Mouse (Mus musculus) inflammation-experienced regulatory T-cells, adult 6 months (primary cell): Measurements from ENCODE around the gene Defb42. TPM values are rescaled to one million over a fixed set of nuclear protein-coding genes. Genes with fewer than 3 reads are reported as not detected.

ENCODE experiments used
- ATAC-seq: one replicate; pipeline ENCODE4 v1.8.0; 2017
- polyA plus RNA-seq, 3 experiments: library from polyadenylated mRNA; unstranded; fragments of 100-300 nt; shearing (Covaris generic); gene quantifications; one replicate each; pipeline ENCODE4 v1.2.1; 2017

Defb42 gene
- under 1 TPM in 1 of 3 experiments, not detected in 2; 0.46 TPM for polyA plus RNA-seq

DNA sequence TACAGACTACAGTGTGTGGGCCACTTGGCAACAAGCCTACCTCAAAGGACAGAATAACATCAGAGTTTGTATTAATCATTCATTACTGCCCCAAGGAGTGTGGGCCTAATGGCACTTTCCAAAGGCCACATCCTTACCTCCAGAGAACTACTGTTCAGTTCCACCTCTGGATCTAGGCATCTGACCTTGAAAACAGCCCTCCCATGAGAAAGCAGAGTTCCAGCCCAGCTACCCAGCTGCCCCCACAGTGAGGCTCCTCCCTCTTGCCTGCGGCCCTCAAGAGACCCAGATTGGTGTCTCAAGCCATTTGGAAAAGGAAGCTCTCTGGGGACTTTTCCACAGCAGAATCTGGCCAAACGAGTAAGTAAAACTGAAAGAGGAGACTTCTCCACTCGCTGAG lies at the start of gene Defb42:
TSS of gene Defb42 (plus strand) at position 301 of the 400 bp plus-strand sequence.
- no peak for ATAC-seq

DNA sequence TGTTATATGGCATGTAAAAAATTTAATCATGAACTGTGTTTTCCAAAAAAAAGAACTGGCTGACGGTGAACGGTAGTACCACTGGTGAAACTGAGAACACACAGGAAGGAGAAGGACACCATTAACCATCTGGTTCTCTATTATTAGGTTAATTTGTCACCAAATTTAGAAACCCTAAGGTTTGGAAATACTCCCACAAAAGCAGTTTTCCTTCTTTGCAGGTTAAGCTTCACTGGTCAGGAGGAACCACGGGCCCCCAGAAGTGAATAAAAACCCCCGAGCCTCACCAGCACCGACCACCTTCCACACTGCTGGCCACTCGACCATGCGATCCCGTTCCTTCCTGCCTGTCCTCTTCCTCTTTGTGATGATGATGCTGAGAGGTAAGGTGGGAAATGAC lies 49.0 kb upstream of the Defb42 start, which contains the start of gene Defb47:
TSS of gene Defb47 (plus strand) at position 301 of the 400 bp plus-strand sequence.
- no peak for ATAC-seq

DNA sequence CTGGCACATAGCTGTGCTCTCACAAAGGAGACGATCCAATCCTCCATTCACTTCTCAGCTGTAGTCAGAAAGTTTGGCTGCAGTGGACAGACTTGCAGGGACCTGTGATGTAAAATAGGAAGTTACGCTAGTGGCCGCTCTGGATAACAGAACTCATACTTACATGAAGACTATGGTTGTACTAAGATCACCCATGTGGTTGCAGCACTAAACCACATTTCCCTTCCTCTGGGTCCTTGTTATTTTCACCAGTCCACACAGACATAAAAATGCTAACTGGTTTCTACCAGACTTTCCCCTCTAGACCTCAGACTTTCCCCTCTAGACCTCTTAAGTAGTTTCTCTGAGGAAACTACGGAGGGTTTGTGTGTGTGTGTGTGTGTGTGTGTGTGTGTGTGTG lies 47.8 kb upstream of the Defb42 start:
- ATAC-seq, result no peak

DNA sequence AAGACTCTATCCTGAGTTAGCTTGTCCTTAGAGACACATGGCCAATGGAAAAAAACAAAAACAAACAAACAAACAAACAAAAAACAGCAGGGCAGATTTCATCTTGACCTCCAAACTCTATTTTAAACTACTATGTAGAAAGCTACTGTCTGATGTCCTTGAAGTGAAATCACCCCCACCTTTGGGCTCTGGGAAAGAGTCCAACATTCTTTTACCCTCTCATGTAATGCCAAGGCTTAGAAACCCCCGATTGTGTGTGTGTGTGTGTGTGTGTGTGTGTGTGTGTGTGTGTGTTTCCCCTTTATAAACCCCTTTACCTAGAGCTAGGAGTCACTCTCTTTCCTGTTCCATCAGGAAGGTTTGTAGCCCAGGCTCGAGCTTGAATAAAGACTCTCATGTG lies 44.2 kb upstream of the Defb42 start:
- ATAC-seq, result no peak

DNA sequence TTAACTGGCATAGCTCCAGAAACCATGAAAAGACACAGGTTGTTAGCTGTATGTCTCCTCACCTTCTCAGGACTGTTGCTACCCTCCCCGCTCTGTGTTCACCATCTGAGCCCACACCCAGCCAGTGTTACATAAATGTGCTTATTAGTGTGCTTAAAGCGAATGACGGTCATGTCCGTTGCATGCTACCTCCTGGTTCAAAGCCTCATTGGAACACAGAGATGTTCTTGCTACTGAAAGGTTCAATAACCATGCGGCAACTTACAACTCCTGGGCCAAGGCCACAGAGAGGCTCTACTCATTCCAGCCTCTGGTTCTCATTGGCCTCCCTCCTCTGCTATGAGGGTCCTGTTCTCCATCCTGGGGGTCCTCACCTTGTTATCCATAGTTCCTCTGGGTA lies 35.3 kb upstream of the Defb42 start, which contains the start of gene Defb43:
TSS of gene Defb43 (plus strand) at position 301 of the 400 bp plus-strand sequence.
- no peak for ATAC-seq

DNA sequence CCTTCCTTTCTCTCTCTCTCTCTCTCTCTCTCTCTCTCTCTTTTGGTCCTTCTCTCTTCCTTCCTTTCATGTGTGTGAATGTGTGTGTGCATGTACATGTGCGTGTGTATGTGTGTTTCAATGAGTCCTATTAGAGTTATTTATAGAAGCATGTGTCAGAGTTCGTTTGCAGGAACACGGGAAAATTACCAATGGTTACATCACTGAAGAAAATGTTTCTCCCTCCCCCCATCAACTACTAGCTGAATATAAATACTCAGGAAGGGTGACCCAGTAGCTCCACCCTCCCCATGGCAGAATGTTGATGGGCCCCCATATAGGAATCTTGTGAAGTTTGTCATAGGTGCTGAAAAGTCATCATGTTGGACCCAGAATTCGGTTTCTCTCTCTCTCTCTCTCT lies 33.7 kb upstream of the Defb42 start:
- ATAC-seq, result no peak

DNA sequence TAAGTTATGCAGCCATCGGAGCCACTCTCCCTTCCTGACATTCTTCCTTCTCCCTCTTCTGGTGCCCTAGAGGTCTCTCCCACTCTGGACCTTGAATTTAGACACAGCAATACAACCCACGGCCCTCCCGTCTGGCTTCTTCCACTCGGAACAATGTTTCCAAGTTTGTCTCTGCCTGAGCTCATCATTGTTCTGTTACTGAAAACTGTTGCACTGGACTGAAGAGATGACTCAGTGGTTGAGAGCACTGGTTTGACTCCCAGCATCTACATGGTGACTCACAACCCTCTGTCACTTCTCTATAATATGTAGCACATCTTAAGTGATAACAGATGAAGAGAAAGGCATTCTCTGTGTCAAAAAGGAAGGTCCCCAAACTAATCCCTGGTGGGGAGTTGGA lies 32.1 kb upstream of the Defb42 start:
- no peak for ATAC-seq

DNA sequence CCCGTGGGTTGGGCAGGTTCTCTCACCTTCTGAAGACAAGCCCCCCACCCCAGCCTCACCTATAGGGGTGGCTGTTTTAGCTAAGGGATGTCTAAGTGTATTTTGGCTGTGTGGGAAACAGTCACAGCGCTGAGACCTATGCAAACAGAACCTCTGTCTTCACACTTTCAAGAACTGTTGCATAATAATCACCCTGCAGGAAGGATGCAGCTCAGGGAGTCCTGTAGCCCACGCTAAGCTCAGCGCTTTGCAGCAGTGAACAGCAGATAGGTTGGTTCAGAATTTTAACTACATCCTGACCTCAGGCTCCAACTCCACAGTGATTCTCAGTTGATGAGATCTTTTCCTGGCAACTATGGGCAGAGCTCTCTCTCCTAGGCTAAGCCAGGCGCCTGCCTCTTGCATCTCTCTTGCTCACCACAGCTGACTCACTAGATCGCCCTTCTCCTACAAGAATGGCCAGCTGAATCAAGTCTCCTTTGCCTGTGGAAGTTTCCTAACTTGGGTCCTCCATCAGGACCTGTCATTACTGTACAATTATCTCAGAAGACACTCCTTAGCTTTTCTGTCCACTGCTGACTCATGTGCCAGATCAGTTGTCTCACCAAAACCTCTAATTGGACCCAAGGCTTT lies 26.2 kb upstream of the Defb42 start:
- no peak for ATAC-seq

DNA sequence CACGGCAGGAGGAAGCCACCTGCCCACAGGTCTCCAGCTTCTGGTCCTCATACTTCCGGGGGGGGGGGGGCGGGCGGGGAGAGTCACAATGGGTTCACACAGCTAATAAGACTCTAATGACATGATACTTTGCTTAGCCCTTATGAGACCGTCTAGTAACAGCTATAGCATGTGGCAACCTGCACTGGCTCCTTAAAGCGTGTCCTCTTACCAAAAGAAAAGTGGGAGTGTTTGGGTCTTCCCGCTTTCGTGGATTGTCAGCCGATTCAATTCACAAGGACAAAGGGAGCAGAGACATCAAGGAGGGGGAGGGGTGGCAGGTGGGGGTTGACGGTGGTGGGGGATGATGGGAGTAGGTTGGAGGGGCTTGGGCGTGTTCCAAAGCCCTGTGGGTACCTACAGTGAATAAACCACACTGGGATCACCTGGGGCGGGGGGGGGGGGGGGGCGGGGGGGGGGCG lies 3.1 kb downstream of the Defb42 start, which contains the start of gene Defb30:
TSS of gene Defb30 (minus strand) at position 51 of the 461 bp plus-strand sequence.
- no peak for ATAC-seq

DNA sequence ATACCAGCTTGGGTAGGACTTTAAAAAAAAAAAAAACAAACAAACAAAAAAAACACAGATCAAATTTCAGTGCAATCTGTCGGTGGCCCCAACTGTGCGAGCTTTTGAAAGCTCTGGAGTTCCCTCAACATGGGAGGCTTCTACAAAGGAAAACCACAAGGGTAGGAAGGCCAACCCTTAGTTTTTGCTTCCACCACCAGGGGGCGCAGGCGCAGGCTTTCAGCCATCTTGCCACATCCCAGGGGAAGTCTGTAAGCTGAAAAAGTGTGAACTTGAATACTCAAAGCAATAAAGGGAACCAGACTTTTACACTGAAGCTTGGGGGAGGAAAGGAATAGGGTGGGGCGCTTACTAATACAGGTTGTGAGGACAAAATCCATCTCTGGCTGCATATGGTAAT lies 4.0 kb downstream of the Defb42 start:
- no peak for ATAC-seq

DNA sequence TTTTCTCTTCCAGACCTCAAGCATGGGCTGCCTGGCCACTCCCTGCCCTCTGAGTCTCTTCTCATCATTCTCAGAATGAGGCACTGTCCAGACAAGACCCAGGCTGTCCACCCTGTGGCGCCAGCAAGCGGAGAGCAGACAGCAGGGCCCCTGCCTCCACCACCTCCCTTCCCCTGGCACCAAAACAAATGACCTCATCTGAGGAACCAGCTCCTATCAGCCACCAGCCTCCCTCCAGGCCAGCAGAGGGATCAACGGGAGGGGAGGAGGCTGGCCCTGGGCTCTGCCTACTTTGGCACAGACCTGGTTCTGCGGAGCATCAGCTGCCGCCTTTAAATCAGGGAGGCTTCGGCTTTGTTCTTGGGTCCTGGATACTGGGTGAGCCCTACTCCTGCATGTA lies 7.9 kb downstream of the Defb42 start:
- no peak for ATAC-seq

DNA sequence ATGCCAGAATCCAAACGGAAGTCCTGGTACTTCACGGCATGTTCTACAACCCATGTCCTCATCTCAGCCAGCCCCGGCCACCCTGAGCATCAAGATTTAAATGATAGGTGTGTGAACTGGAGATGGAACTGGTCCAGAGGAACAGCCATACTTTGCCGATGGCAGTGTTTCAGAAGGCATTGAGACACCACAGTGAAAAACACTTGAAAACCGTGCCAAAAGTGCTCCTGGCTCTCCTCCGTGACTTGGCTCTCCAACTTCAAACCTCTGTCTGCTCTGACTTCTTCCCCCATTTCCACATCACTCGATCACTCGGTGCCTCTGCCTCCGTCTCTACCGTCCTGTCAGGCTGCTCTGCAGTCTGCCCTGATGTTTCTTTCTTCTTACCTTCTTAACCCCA lies 13.6 kb downstream of the Defb42 start:
- ATAC-seq, result no peak

DNA sequence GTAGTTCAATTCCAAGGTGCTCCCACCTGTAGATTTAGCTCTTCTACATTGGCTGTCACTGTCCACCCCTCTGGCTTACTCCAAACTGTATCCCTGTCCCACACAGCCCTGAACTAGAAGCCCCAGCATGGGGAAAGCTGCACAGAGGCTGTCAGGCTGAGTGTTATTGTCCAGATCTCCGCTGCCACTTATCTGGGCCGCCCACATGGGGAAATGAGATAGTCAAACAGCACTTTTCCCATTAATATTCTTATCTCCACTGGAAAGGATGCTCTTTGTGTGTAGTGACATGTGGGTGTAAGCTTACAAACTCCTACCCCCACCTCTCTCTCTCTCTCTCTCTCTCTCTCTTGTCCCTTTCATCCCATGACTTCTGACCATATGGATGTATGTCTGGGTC lies 15.4 kb downstream of the Defb42 start:
- ATAC-seq, result no peak

DNA sequence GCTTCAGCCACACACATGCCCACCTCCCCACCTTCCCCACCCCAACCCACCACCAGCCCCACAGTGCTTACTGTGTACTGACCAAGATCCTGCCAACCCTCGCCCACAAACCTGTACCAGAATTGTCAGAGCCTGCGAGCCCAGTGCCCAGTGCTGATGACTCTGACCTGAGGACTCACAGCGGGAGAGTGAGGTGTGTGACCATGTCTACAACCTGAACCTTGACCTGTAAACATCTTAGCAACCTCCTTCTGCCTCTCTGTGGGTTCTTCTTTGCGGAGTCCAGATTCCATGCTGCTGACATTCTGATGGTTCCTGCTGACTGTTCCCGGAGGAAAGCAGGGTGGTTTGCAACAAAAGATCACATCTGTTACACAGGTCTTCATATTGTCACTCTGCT lies 18.6 kb downstream of the Defb42 start:
- no peak for ATAC-seq

DNA sequence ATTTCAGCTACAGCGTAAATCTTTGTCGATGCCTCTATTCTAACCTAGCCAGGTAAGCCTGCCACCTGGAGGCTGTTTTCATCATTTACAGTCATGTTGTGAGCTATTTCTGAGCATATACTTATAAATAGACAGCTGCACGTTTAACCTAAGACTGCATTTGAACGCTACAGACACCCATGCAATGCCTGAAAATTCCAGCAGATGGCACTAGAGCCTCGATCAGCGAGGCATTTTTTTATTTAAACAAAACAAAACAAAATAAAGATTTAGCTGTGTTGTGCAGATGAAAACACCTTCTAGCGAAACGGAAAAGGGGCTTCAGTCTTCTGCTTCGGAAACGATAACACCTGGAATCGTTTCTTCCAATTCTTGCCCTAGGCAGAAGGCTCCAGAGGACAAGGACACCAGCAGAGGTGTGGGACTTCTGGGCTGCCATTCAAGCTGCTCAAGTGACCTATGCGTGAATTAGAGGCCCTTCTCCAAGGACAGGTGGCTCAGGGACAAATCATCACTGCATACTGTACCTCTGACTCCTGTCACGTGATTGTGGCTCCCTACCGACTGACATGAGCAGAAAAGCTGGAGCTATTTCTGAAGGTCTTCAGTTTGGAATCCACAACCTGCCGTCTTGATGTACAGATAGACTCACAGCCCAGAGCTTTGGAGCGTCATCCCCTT lies 20.0 kb downstream of the Defb42 start:
- ATAC-seq, result peak; percentile 38

DNA sequence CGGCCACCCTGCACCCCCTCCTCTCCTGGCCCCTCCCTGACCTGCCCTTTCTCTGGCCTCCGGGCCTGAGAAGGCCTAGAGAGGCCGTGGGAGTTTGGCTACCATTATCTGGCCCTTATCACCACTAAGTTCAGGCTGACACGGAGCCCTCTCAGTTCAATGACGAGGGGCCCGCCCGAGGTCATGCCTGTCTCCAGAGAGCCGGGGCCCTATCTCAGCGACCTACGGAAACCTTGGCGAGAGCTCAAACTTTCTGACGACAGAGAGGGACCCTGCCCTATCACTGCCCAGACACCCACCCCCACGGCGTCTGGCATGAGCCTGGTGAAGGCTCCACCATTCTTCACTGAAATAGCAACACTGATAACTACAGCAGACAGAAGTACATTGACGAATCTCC lies 20.9 kb downstream of the Defb42 start:
- ATAC-seq, result no peak

Other genes starting within 250 kb of the Defb42 start
- gene Wdfy2, start 209.3 kb upstream of the Defb42 start, polyA plus RNA-seq, result 1 to 10 TPM; 5.0 to 6.7 (median 5.2) TPM
- gene Defb48, start 62.5 kb upstream of the Defb42 start, polyA plus RNA-seq, result not detected
- gene Defb47, start 48.9 kb upstream of the Defb42 start, polyA plus RNA-seq, result not detected
- gene Defb43, start 35.2 kb upstream of the Defb42 start, polyA plus RNA-seq, result not detected
- gene Defb30, start 3.0 kb downstream of the Defb42 start, polyA plus RNA-seq, result not detected